Mouse (Mus musculus) heart, adult 2 months (tissue): Measurements from ENCODE around the gene Iqce. TPM values are rescaled to one million over a fixed set of nuclear protein-coding genes. Genes with fewer than 3 reads are reported as not detected.

ENCODE experiments used
- DNase-seq, 2 experiments: peaks; one replicate each; pipeline ENCODE4 v3.0.0; 2021
- H3K27ac ChIP-seq: fragments of 200-600 bp; 2 replicates; pipeline ENCODE4 v1.8.1; 2022
- H3K27me3 ChIP-seq: fragments of 200-500 bp; 2 replicates; pipeline ENCODE4 v1.6.1; 2012; ENCODE audit warnings: mild to moderate bottlenecking, low read length, inconsistent platforms, mixed read lengths; ENCODE audit not compliant: control insufficient read depth, insufficient read depth
- H3K36me3 ChIP-seq: fragments of 200-500 bp; 2 replicates; pipeline ENCODE4 v1.6.1; 2012; ENCODE audit warnings: low read length, inconsistent platforms; ENCODE audit not compliant: control insufficient read depth, insufficient read depth
- H3K4me1 ChIP-seq: fragments of 200-500 bp; 2 replicates; pipeline ENCODE4 v1.6.1; 2011; ENCODE audit warnings: low read length; ENCODE audit not compliant: control insufficient read depth, insufficient read depth
- H3K4me3 ChIP-seq: fragments of 200-600 bp; 2 replicates; pipeline ENCODE4 v1.8.1; 2022
- H3K79me2 ChIP-seq: fragments of 200-500 bp; replicated peaks from 2 replicates; pipeline ENCODE4 v1.6.1; 2012; ENCODE audit warnings: mild to moderate bottlenecking, inconsistent platforms, low read length, moderate library complexity, mixed read lengths; ENCODE audit not compliant: control insufficient read depth, insufficient read depth
- H3K9ac ChIP-seq: fragments of 200-500 bp; 2 replicates; pipeline ENCODE4 v1.6.1; 2012; ENCODE audit warnings: low read depth, mild to moderate bottlenecking, control low read depth, inconsistent platforms, low read length, mixed read lengths
- CTCF ChIP-seq: fragments of 200-600 bp; IDR thresholded peaks from 2 replicates; pipeline ENCODE4 v1.8.1; 2022; ENCODE audit warnings: antibody characterized with exemption, mild to moderate bottlenecking, moderate library complexity
- EP300 ChIP-seq: fragments of 200-500 bp; IDR thresholded peaks from 2 replicates; pipeline ENCODE4 v1.6.1; 2011; ENCODE audit warnings: low read depth, low read length, control low read depth; ENCODE audit not compliant: insufficient read depth
- POLR2A ChIP-seq: fragments of 200-500 bp; IDR thresholded peaks from 2 replicates; pipeline ENCODE4 v1.6.1; 2011; ENCODE audit warnings: mild to moderate bottlenecking, low read depth, low read length, control low read depth; ENCODE audit not compliant: insufficient read depth
- WGBS: fragments of 180-500 bp; shearing (Covaris S2); methylation state at CpG from one replicate; pipeline ENCODE4 v1.1.7; 2018; 5-methylcytosine and 5-hydroxymethylcytosine counted together
- intact Hi-C: fragments of 180-260 bp; cut with DNase I; formaldehyde crosslinking; loops from one replicate; pipeline ENCODE4 v1.15.1; 2025
- long read RNA-seq: library from polyadenylated mRNA; stranded (forward); transcript quantifications from one replicate; pipeline ENCODE4 v2.0.0, GENCODE M21; 2021
- polyA plus RNA-seq: library from polyadenylated mRNA; depleted of rRNA; stranded (reverse); fragments of >200 nt; gene quantifications from 2 replicates; pipeline ENCODE4 v1.2.3, GENCODE M21; 2012; rRNA removed
- total RNA-seq, 2 experiments: library from RNA; stranded (reverse); gene quantifications; 2 replicates each; pipeline ENCODE4 v1.2.3; 2021

The Iqce gene
- 1 to 10 TPM; 3.7 to 7.1 TPM for total RNA-seq
- polyA plus RNA-seq = 5.8 TPM in 2 replicates
- long read RNA-seq, partial matches to known transcripts = 0 of 1 reads
- long read RNA-seq, other reads (novel, unspliced or antisense) = 1 of 1 reads

GRCm38 (mm10) chr5:140702103-140702513 is at the start of gene Iqce:
TSS of gene Iqce (minus strand) at chr5:140702378.
- no peaks in the 10 kb centered on the region for H3K79me2 ChIP-seq
- peaks cover 8% of the 10 kb centered on the region for H3K4me1 ChIP-seq
- H3K27ac ChIP-seq = peak within 1 kb of the TSS; percentile 73
- intact Hi-C loops = no loop called here
- peak; percentile 95 to 96 for DNase-seq
- peak within 1 kb of the TSS; percentile 92 for H3K9ac ChIP-seq
- 0 out of 2 replicates have a peak, but pooled peaks have one; percentile 14 for TF ChIP-seq EP300
- TF ChIP-seq POLR2A = peak; percentile 51; the same call in 1 of the 2 replicates
- TF ChIP-seq CTCF = no peak
- no peaks in the 10 kb centered on the region for H3K36me3 ChIP-seq
- H3K27me3 ChIP-seq = no peaks in the 10 kb centered on the region
- 1% methylated on average over 33 of the region's 33 CpGs for WGBS
- H3K4me3 ChIP-seq = peak within 1 kb of the TSS; percentile 95

- TF ChIP-seq CTCF (peak; percentile 72), POLR2A (no peak), EP300 (no peak)
- DNase-seq = no peak
- Histone ChIP-seq H3K36me3 (no peaks in the 10 kb centered on the region), H3K9ac (no peak overlapping the region), H3K27me3 (no peaks in the 10 kb centered on the region), H3K27ac (no peak overlapping the region), H3K79me2 (no peaks in the 10 kb centered on the region), H3K4me1 (peaks cover 7% of the 10 kb centered on the region), H3K4me3 (no peak overlapping the region)
- intact Hi-C loops = no loop called here
- 8% methylated on average over 1 of the region's 2 CpGs for whole genome bisulfite sequencing
Measured at GRCm38 (mm10) chr5:140750925-140751324, 48.7 kb upstream of the Iqce start.

- Histone ChIP-seq H3K79me2 (no peaks in the 10 kb centered on the region), H3K27ac (peak overlapping the region; percentile 53), H3K27me3 (no peaks in the 10 kb centered on the region), H3K36me3 (no peaks in the 10 kb centered on the region), H3K4me3 (peak overlapping the region; percentile 43), H3K4me1 (peaks cover 7% of the 10 kb centered on the region), H3K9ac (peak overlapping the region; percentile 46)
- intact Hi-C loops = loop anchor here (2.0 to 5.0 kb wide), 3 partner anchors 44 to 207 kb away; partner anchors contain the start of gene Brat1
- 10% methylated on average over 12 of the region's 12 CpGs for WGBS
- TF ChIP-seq EP300 (0 out of 2 replicates have a peak, but pooled peaks have one; percentile 40), POLR2A (peak; percentile 48; the same call in 1 of the 2 replicates), CTCF (peak; percentile 88)
- peak; percentile 79 to 83 for DNase-seq
Measured at GRCm38 (mm10) chr5:140749062-140749875, 47.1 kb upstream of the Iqce start.

- no peak for TF ChIP-seq CTCF
- TF ChIP-seq POLR2A = no peak
- no peak for TF ChIP-seq EP300
- Histone ChIP-seq H3K4me3 (no peak overlapping the region), H3K27ac (no peak overlapping the region), H3K4me1 (peaks cover 5% of the 10 kb centered on the region), H3K79me2 (no peaks in the 10 kb centered on the region), H3K27me3 (no peaks in the 10 kb centered on the region), H3K9ac (no peak overlapping the region), H3K36me3 (no peaks in the 10 kb centered on the region)
- intact Hi-C loops = loop anchor here (2.0 to 5.0 kb wide), 3 partner anchors 44 to 206 kb away; partner anchors contain the start of gene Brat1
- WGBS = 56% methylated on average over 10 of the region's 10 CpGs
- no peak for DNase-seq
Measured at GRCm38 (mm10) chr5:140748425-140748824, 46.2 kb upstream of the Iqce start.

- H3K79me2 ChIP-seq = no peaks in the 10 kb centered on the region
- no peak overlapping the region for H3K9ac ChIP-seq
- H3K4me1 ChIP-seq = peaks cover 1% of the 10 kb centered on the region; the same call in 1 of the 2 replicates
- H3K4me3 ChIP-seq = no peak overlapping the region
- no peak overlapping the region for H3K27ac ChIP-seq
- H3K27me3 ChIP-seq = no peaks in the 10 kb centered on the region
- H3K36me3 ChIP-seq = no peaks in the 10 kb centered on the region
- intact Hi-C loops = no loop called here
- TF ChIP-seq CTCF (peak; percentile 46), EP300 (no peak)
- no peak for DNase-seq
- WGBS = 34% methylated on average over 12 of the region's 12 CpGs
Measured at GRCm38 (mm10) chr5:140743706-140744131, 41.5 kb upstream of the Iqce start.

- intact Hi-C loops = no loop called here
Measured at GRCm38 (mm10) chr5:140741877-140742276, 39.7 kb upstream of the Iqce start.

More at GRCm38 (mm10) chr5:140741877-140742276, 39.7 kb upstream of the Iqce start:
- DNase-seq = no peak
- TF ChIP-seq CTCF (peak; percentile 64), POLR2A (no peak)
- no peak overlapping the region for H3K27ac ChIP-seq
- no peak overlapping the region for H3K4me3 ChIP-seq
- H3K4me1 ChIP-seq = no peaks in the 10 kb centered on the region
- H3K36me3 ChIP-seq = no peaks in the 10 kb centered on the region
- no peaks in the 10 kb centered on the region for H3K79me2 ChIP-seq
- no peaks in the 10 kb centered on the region for H3K27me3 ChIP-seq
- H3K9ac ChIP-seq = no peak overlapping the region
